Mouse (Mus musculus): ENCODE results near the gene Ankrd40. TPM values are rescaled to one million over a fixed set of nuclear protein-coding genes. Genes with fewer than 3 reads are reported as not detected.
A peak's percentile ranks its signal among the peaks of the same experiment; 100 is the strongest.

The Ankrd40 gene
- total and polyA plus RNA-seq, 3 experiments, result 254 to 287 (median 285) TPM

DNA sequence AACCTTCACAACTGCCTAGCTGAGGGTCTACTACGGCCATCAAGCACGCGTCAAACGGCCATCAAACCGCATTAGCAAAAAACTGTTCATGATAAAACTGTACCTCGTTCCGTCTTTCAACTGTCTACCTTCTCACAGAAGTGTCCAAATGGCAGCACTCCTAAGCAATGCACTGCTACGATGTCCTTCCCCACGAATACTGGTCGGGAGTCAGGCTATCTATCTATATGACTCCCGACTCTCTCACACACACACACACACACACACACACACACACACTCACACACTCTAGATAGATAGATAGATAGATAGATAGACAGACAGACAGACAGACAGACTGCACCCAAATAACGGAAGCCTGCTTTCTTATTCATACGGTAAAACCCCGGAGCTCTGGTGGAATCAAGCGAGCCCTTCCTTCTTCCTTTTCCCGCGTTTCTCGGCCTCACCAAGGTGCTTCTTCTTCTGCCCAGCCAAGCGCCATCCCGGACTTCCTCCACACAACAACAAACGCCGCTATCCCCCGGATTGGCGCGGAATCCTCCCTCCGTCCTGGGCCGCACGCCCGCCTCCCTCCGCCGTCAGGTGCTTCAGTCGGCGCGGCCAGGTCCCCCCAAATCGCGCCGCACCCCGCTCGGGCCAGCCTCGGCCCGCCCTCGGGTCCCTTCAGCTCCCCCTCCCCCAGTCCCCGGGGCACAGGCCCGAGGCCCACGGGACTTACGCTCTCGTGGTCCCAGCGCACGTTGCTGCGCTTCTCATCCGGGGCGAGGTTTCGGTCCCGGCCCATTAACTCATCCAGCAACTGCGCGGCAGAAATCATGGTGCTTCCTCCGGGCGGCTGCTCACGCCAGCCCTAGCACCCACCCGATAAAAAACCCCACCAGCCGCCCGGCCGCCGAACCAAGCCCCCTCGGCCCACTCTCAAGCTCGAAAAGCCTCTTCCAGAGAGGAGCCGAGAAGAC, 6.6 kb upstream of the Ankrd40 start:
- intact Hi-C loops (cut with DNase I), result loop anchor here (5.0 kb wide), 1 partner anchor 109 kb away; the partner anchor contains the start of gene Tob1
- Histone ChIP-seq H3K9ac (ENCODE audit: low read depth, low read length) (peak overlapping the region; percentile 96), H3K27ac (peak overlapping the region; percentile 90), H3K79me2 (replicated peaks; ENCODE audit: control insufficient read depth, insufficient read depth, low read length) (peaks cover 15% of the 10 kb centered on the region), H3K36me3 (ENCODE audit: control insufficient read depth, insufficient read depth, low read length) (peaks cover 35% of the 10 kb centered on the region), H3K27me3 (ENCODE audit: control insufficient read depth, insufficient read depth, low read length) (no peaks in the 10 kb centered on the region), H3K4me3 (peak overlapping the region; percentile 83), H3K4me1 (ENCODE audit: control insufficient read depth, insufficient read depth, low read length) (peaks cover 2% of the 10 kb centered on the region)
- no peak for DNase-seq
- TF ChIP-seq EP300 (IDR thresholded peaks at IDR 0.05; ENCODE audit: insufficient read depth, low read depth, low read length) (0 out of 2 replicates have a peak, but pooled peaks have one; percentile 18), POLR2A (IDR thresholded peaks at IDR 0.05; ENCODE audit: insufficient read depth, low read depth, low read length) (no peak)
- WGBS, result under 1% methylated on average over 67 of the region's 67 CpGs

DNA sequence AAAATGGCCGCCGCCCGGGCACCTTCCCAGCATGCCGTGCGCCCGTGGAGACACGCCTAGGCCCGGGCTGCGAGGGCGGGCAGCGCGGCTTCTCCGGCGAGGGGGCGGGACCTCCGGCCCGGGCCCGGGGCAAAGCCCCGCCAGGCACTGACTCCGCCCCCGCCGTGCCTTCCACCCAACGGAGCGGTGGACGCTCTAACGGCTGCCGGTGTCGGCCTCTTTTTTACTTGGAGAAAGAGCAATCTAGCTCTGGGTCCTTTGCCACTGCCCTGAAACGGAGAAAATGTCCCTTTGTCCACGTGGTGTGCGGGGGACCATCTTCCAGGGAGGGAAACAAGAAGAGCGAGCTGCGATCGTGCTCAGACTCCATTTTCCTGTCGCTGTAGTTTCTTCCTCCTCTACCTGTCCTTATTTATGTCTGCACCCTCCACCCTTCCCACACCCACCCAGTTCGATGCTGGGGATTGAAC, 5.8 kb upstream of the Ankrd40 start, which contains the start of gene Luc7l3:
TSS of gene Luc7l3 (minus strand) at position 58 of the 470 bp plus-strand sequence.
- DNase-seq, result peak; percentile 97
- Histone ChIP-seq H3K36me3 (ENCODE audit: control insufficient read depth, insufficient read depth, low read length) (peaks cover 32% of the 10 kb centered on the region), H3K27ac (peak within 1 kb of the TSS; percentile 90), H3K4me1 (ENCODE audit: control insufficient read depth, insufficient read depth, low read length) (peaks cover 3% of the 10 kb centered on the region), H3K4me3 (peak within 1 kb of the TSS; percentile 83), H3K79me2 (replicated peaks; ENCODE audit: control insufficient read depth, insufficient read depth, low read length) (peaks cover 13% of the 10 kb centered on the region), H3K9ac (ENCODE audit: low read depth, low read length) (peak within 1 kb of the TSS; percentile 96), H3K27me3 (ENCODE audit: control insufficient read depth, insufficient read depth, low read length) (no peaks in the 10 kb centered on the region)
- under 1% methylated on average over 36 of the region's 36 CpGs for WGBS
- TF ChIP-seq EP300 (IDR thresholded peaks at IDR 0.05; ENCODE audit: insufficient read depth, low read depth, low read length) (peak; percentile 44; the same call in 1 of the 2 replicates), POLR2A (IDR thresholded peaks at IDR 0.05; ENCODE audit: insufficient read depth, low read depth, low read length) (peak; percentile 97), CTCF (IDR thresholded peaks at IDR 0.05) (no peak)
- intact Hi-C loops (cut with DNase I), result loop anchor here (5.0 kb wide), 1 partner anchor 110 kb away; the partner anchor contains the start of gene Tob1

DNA sequence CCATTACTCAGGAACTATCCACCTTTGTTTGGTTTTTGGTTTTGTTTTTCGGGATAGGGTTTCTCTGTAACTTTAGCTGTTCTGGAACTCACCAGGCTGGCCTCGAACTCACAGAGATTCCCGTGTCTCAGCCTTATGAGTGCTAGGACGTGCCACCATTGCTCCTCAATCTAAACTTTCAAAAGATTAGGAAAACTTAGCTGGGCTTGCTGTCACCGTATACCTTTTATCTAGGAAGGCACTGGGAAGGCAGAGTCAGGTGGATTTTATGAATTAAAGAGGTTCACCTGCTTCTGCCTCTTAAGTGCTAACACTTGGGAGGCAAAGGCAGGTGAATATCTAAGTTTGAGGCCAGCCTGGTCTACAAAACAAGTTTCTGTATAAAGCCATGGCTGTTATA, 5.2 kb upstream of the Ankrd40 start:
- Histone ChIP-seq H3K79me2 (replicated peaks; ENCODE audit: control insufficient read depth, insufficient read depth, low read length) (peaks cover 13% of the 10 kb centered on the region), H3K36me3 (ENCODE audit: control insufficient read depth, insufficient read depth, low read length) (peaks cover 27% of the 10 kb centered on the region), H3K27ac (peak overlapping the region; percentile 90), H3K9ac (ENCODE audit: low read depth, low read length) (no peak overlapping the region), H3K4me3 (peak overlapping the region; percentile 83), H3K27me3 (ENCODE audit: control insufficient read depth, insufficient read depth, low read length) (no peaks in the 10 kb centered on the region), H3K4me1 (ENCODE audit: control insufficient read depth, insufficient read depth, low read length) (peaks cover 4% of the 10 kb centered on the region)
- intact Hi-C loops (cut with DNase I), result loop anchor here (5.0 kb wide), 1 partner anchor 110 kb away; the partner anchor contains the start of gene Tob1
- WGBS, result 50% methylated on average over 5 of the region's 5 CpGs
- TF ChIP-seq CTCF (IDR thresholded peaks at IDR 0.05) (no peak), POLR2A (IDR thresholded peaks at IDR 0.05; ENCODE audit: insufficient read depth, low read depth, low read length) (no peak), EP300 (IDR thresholded peaks at IDR 0.05; ENCODE audit: insufficient read depth, low read depth, low read length) (no peak)
- DNase-seq, result no peak

GRCm38 (mm10) chr11:94323271-94323925, 4.4 kb upstream of the Ankrd40 start:
- intact Hi-C loops (cut with DNase I), result loop anchor here (5.0 kb wide), 1 partner anchor 111 kb away; the partner anchor contains the start of gene Tob1
- Histone ChIP-seq H3K36me3 (ENCODE audit: control insufficient read depth, insufficient read depth, low read length) (peaks cover 20% of the 10 kb centered on the region), H3K79me2 (replicated peaks; ENCODE audit: control insufficient read depth, insufficient read depth, low read length) (peaks cover 10% of the 10 kb centered on the region), H3K9ac (ENCODE audit: low read depth, low read length) (no peak overlapping the region), H3K27me3 (ENCODE audit: control insufficient read depth, insufficient read depth, low read length) (no peaks in the 10 kb centered on the region), H3K4me1 (ENCODE audit: control insufficient read depth, insufficient read depth, low read length) (peaks cover 4% of the 10 kb centered on the region), H3K4me3 (no peak overlapping the region), H3K27ac (no peak overlapping the region)
- 81% methylated on average over 5 of the region's 5 CpGs for WGBS
- no peak for DNase-seq
- TF ChIP-seq CTCF (IDR thresholded peaks at IDR 0.05), result no peak
- TF ChIP-seq EP300 (IDR thresholded peaks at IDR 0.05; ENCODE audit: insufficient read depth, low read depth, low read length), result no peak
- no peak for TF ChIP-seq POLR2A (IDR thresholded peaks at IDR 0.05; ENCODE audit: insufficient read depth, low read depth, low read length)

GRCm38 (mm10) chr11:94324618-94325017, 3.2 kb upstream of the Ankrd40 start:
- H3K4me1 ChIP-seq (ENCODE audit: control insufficient read depth, insufficient read depth, low read length), result peaks cover 6% of the 10 kb centered on the region
- no peak overlapping the region for H3K4me3 ChIP-seq
- no peak overlapping the region for H3K9ac ChIP-seq (ENCODE audit: low read depth, low read length)
- H3K27ac ChIP-seq, result no peak overlapping the region
- no peak for DNase-seq
- H3K79me2 ChIP-seq (replicated peaks; ENCODE audit: control insufficient read depth, insufficient read depth, low read length), result peaks cover 7% of the 10 kb centered on the region
- intact Hi-C loops (cut with DNase I), result loop anchor here (5.0 kb wide), 2 partner anchors 112 to 223 kb away; partner anchors contain the start of genes Rsad1 and Tob1
- peaks cover 16% of the 10 kb centered on the region for H3K36me3 ChIP-seq (ENCODE audit: control insufficient read depth, insufficient read depth, low read length)
- WGBS, result 84% methylated on average over 5 of the region's 5 CpGs
- TF ChIP-seq POLR2A (IDR thresholded peaks at IDR 0.05; ENCODE audit: insufficient read depth, low read depth, low read length) (no peak), CTCF (IDR thresholded peaks at IDR 0.05) (no peak), EP300 (IDR thresholded peaks at IDR 0.05; ENCODE audit: insufficient read depth, low read depth, low read length) (no peak)
- H3K27me3 ChIP-seq (ENCODE audit: control insufficient read depth, insufficient read depth, low read length), result no peaks in the 10 kb centered on the region

Measured in heart, adult 2 months (tissue).